Mouse (Mus musculus) E14TG2a.4 (cell line): ENCODE measurements around the gene Dip2c.

Experiments used
- CTCF ChIP-seq: conservative IDR thresholded peaks from 2 replicates; pipeline ENCODE4 v1.5.1; 2014; ENCODE audit warnings: low read length
- NANOG ChIP-seq: IDR thresholded peaks from 2 replicates; pipeline ENCODE4 v1.6.1; 2014; ENCODE audit warnings: borderline replicate concordance, low read length, mixed read lengths

DNA sequence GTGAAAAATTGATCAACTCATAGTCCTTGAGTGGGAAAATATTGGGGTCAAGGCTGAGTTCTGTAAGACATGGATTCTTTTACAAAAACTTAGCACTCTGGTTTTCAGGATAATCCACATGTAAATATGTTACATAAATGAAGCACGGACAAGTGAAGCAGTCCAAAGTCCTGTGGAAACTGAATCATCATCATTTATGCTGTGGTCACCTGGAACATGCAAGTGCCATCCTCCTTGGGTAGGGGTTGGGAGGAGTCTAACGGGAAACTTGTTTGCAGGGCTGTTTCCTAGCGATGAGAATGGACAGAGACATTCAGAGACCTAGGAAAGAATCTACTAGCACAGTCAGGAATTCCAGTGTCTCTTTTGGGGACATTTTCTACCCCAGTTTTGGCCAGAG, 213.4 kb downstream of the Dip2c start:
- TF ChIP-seq CTCF (no peak), NANOG (no peak)
